Mouse (Mus musculus): Measurements from ENCODE around the gene Exoc6b. TPM values are rescaled to one million over a fixed set of nuclear protein-coding genes. Genes with fewer than 3 reads are reported as not detected.

The Exoc6b gene
- polyA plus RNA-seq, 1 experiment from 2014 or later, result 2.7 TPM

- Histone ChIP-seq H3K9ac (no peak overlapping the region), H3K36me3 (replicated peaks) (no peaks in the 10 kb centered on the region), H3K9me3 (replicated peaks) (no peaks in the 10 kb centered on the region), H3K27me3 (no peaks in the 10 kb centered on the region), H3K4me2 (no peak overlapping the region), H3K4me1 (replicated peaks) (no peaks in the 10 kb centered on the region), H3K27ac (replicated peaks) (no peak overlapping the region), H3K4me3 (replicated peaks) (no peak overlapping the region)
- ATAC-seq (ENCODE audit: insufficient read depth), result no peak
- 63% methylated on average over 5 of the region's 5 CpGs for WGBS (ENCODE audit: insufficient replicate concordance)
These were observed 193.4 kb downstream of the Exoc6b start for GRCm38 (mm10) chr6:84875869-84876268.

GRCm38 (mm10) chr6:84867114-84867513 lies 202.2 kb downstream of the Exoc6b start:
- Histone ChIP-seq H3K4me2 (no peak overlapping the region), H3K9me3 (replicated peaks) (no peaks in the 10 kb centered on the region), H3K4me3 (replicated peaks) (no peak overlapping the region), H3K27ac (replicated peaks) (no peak overlapping the region), H3K36me3 (replicated peaks) (no peaks in the 10 kb centered on the region), H3K9ac (no peak overlapping the region), H3K27me3 (no peaks in the 10 kb centered on the region), H3K4me1 (replicated peaks) (no peaks in the 10 kb centered on the region)
- 45% methylated on average over 4 of the region's 4 CpGs for WGBS (ENCODE audit: insufficient replicate concordance)
- no peak for ATAC-seq (ENCODE audit: insufficient read depth)

GRCm38 (mm10) chr6:84864625-84865024 lies 204.7 kb downstream of the Exoc6b start:
- no peaks in the 10 kb centered on the region for H3K36me3 ChIP-seq (replicated peaks)
- H3K27ac ChIP-seq (replicated peaks), result no peak overlapping the region
- no peak for ATAC-seq (ENCODE audit: insufficient read depth)
- no peaks in the 10 kb centered on the region for H3K4me1 ChIP-seq (replicated peaks)
- no peak overlapping the region for H3K9ac ChIP-seq
- no peaks in the 10 kb centered on the region for H3K9me3 ChIP-seq (replicated peaks)
- H3K4me3 ChIP-seq (replicated peaks), result no peak overlapping the region
- 47% methylated on average over 3 of the region's 3 CpGs for WGBS (ENCODE audit: insufficient replicate concordance)
- H3K27me3 ChIP-seq, result no peaks in the 10 kb centered on the region
- H3K4me2 ChIP-seq, result no peak overlapping the region

- 71% methylated on average over 1 of the region's 1 CpGs for WGBS (ENCODE audit: insufficient replicate concordance)
- Histone ChIP-seq H3K36me3 (replicated peaks) (no peaks in the 10 kb centered on the region), H3K27me3 (no peaks in the 10 kb centered on the region), H3K27ac (replicated peaks) (no peak overlapping the region), H3K4me3 (replicated peaks) (no peak overlapping the region), H3K4me2 (no peak overlapping the region), H3K9me3 (replicated peaks) (no peaks in the 10 kb centered on the region), H3K4me1 (replicated peaks) (no peaks in the 10 kb centered on the region), H3K9ac (no peak overlapping the region)
- no peak for ATAC-seq (ENCODE audit: insufficient read depth)
These were observed 205.4 kb downstream of the Exoc6b start for GRCm38 (mm10) chr6:84863816-84864375.

DNA sequence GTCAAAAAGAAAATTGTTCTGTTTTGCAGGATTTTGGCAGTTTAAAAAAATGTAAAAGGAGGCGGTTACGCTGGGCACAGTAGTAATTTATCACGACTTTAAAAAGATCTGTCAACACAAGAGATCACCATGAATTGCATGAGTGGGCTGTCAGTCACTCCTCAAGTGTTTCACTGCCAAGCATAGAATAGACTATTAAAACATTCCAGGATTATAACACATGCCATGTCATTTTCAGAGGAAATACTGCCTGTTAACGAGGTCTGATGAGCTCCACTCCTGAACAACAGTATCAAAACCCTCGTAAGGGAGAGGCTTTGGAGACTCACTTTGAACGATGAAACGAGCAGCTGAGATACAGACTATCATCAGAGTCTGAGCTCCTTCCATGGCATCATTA lies 223.6 kb downstream of the Exoc6b start:
- 68% methylated on average over 7 of the region's 7 CpGs for WGBS (ENCODE audit: insufficient replicate concordance)
- Histone ChIP-seq H3K4me2 (no peak overlapping the region), H3K4me3 (replicated peaks) (no peak overlapping the region)

GRCm38 (mm10) chr6:84841138-84841537 lies 228.2 kb downstream of the Exoc6b start:
- ATAC-seq (ENCODE audit: insufficient read depth), result peak; percentile 51
- no peaks in the 10 kb centered on the region for H3K27me3 ChIP-seq
- H3K9ac ChIP-seq, result no peak overlapping the region
- H3K36me3 ChIP-seq (replicated peaks), result no peaks in the 10 kb centered on the region
- no peaks in the 10 kb centered on the region for H3K4me1 ChIP-seq (replicated peaks)
- no peak overlapping the region for H3K4me3 ChIP-seq (replicated peaks)
- H3K4me2 ChIP-seq, result no peak overlapping the region
- H3K9me3 ChIP-seq (replicated peaks), result no peaks in the 10 kb centered on the region
- H3K27ac ChIP-seq (replicated peaks), result no peak overlapping the region

More for the DNA sequence above, 223.6 kb downstream of the Exoc6b start:
- H3K9me3 ChIP-seq (replicated peaks), result no peaks in the 10 kb centered on the region
- H3K9ac ChIP-seq, result no peak overlapping the region
- ATAC-seq (ENCODE audit: insufficient read depth), result no peak
- H3K36me3 ChIP-seq (replicated peaks), result no peaks in the 10 kb centered on the region
- no peaks in the 10 kb centered on the region for H3K27me3 ChIP-seq
- H3K4me1 ChIP-seq (replicated peaks), result no peaks in the 10 kb centered on the region
- no peak overlapping the region for H3K27ac ChIP-seq (replicated peaks)

GRCm38 (mm10) chr6:84807546-84807945 lies 261.8 kb downstream of the Exoc6b start:
- Histone ChIP-seq H3K4me2 (no peak overlapping the region), H3K27me3 (no peaks in the 10 kb centered on the region), H3K9me3 (replicated peaks) (no peaks in the 10 kb centered on the region), H3K4me3 (replicated peaks) (no peak overlapping the region), H3K27ac (replicated peaks) (no peak overlapping the region), H3K36me3 (replicated peaks) (no peaks in the 10 kb centered on the region), H3K4me1 (replicated peaks) (no peaks in the 10 kb centered on the region), H3K9ac (no peak overlapping the region)
- no peak for ATAC-seq (ENCODE audit: insufficient read depth)
- 66% methylated on average over 7 of the region's 7 CpGs for WGBS (ENCODE audit: insufficient replicate concordance)

- Histone ChIP-seq H3K4me2 (no peak overlapping the region), H3K4me1 (replicated peaks) (no peaks in the 10 kb centered on the region), H3K27ac (replicated peaks) (no peak overlapping the region), H3K27me3 (no peaks in the 10 kb centered on the region), H3K36me3 (replicated peaks) (no peaks in the 10 kb centered on the region), H3K9me3 (replicated peaks) (no peaks in the 10 kb centered on the region), H3K4me3 (replicated peaks) (no peak overlapping the region), H3K9ac (no peak overlapping the region)
- ATAC-seq (ENCODE audit: insufficient read depth), result no peak
- 37% methylated on average over 2 of the region's 2 CpGs for WGBS (ENCODE audit: insufficient replicate concordance)
These were observed 263.1 kb downstream of the Exoc6b start for GRCm38 (mm10) chr6:84806132-84806730.

- Histone ChIP-seq H3K36me3 (replicated peaks) (no peaks in the 10 kb centered on the region), H3K4me3 (replicated peaks) (no peak overlapping the region), H3K4me1 (replicated peaks) (no peaks in the 10 kb centered on the region), H3K9ac (no peak overlapping the region), H3K27me3 (no peaks in the 10 kb centered on the region), H3K4me2 (no peak overlapping the region), H3K9me3 (replicated peaks) (no peaks in the 10 kb centered on the region), H3K27ac (replicated peaks) (no peak overlapping the region)
- no peak for ATAC-seq (ENCODE audit: insufficient read depth)
- 63% methylated on average over 3 of the region's 3 CpGs for WGBS (ENCODE audit: insufficient replicate concordance)
These were observed 270.6 kb downstream of the Exoc6b start for GRCm38 (mm10) chr6:84798736-84799135.

GRCm38 (mm10) chr6:84783994-84784393 lies 285.3 kb downstream of the Exoc6b start:
- H3K4me2 ChIP-seq, result no peak overlapping the region
- H3K9me3 ChIP-seq (replicated peaks), result no peaks in the 10 kb centered on the region
- no peak overlapping the region for H3K27ac ChIP-seq (replicated peaks)
- no peak overlapping the region for H3K4me3 ChIP-seq (replicated peaks)
- 49% methylated on average over 2 of the region's 2 CpGs for WGBS (ENCODE audit: insufficient replicate concordance)
- H3K9ac ChIP-seq, result no peak overlapping the region
- ATAC-seq (ENCODE audit: insufficient read depth), result no peak
- no peaks in the 10 kb centered on the region for H3K4me1 ChIP-seq (replicated peaks)
- H3K27me3 ChIP-seq, result no peaks in the 10 kb centered on the region
- H3K36me3 ChIP-seq (replicated peaks), result no peaks in the 10 kb centered on the region

DNA sequence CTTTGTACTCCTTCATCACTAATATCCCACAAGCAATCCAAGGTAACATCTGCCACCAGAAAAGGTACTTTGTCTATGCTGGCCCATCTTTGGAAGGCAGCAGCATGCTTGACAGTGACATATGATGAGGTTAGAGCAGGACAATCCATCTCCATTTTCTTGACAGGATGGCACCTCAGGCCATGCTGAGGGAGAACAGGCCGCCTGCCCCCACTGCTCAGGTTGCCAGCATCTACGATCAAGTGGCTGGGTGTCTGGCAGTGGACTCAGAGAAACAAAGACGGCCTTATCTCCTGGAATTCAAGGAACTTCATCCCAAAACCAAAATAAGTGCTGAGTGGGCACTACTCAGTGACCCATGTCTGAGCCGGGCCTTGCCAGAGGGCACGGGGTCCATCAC lies 289.3 kb downstream of the Exoc6b start:
- no peaks in the 10 kb centered on the region for H3K36me3 ChIP-seq (replicated peaks)
- no peak overlapping the region for H3K9ac ChIP-seq
- H3K4me3 ChIP-seq (replicated peaks), result no peak overlapping the region
- no peak overlapping the region for H3K4me2 ChIP-seq
- H3K9me3 ChIP-seq (replicated peaks), result no peaks in the 10 kb centered on the region
- no peaks in the 10 kb centered on the region for H3K27me3 ChIP-seq
- ATAC-seq (ENCODE audit: insufficient read depth), result no peak
- no peaks in the 10 kb centered on the region for H3K4me1 ChIP-seq (replicated peaks)
- no peak overlapping the region for H3K27ac ChIP-seq (replicated peaks)
- 61% methylated on average over 5 of the region's 5 CpGs for WGBS (ENCODE audit: insufficient replicate concordance)

- H3K4me1 ChIP-seq (replicated peaks), result no peaks in the 10 kb centered on the region
- no peak overlapping the region for H3K4me3 ChIP-seq (replicated peaks)
- 41% methylated on average over 5 of the region's 5 CpGs for WGBS (ENCODE audit: insufficient replicate concordance)
- no peak overlapping the region for H3K9ac ChIP-seq
- H3K36me3 ChIP-seq (replicated peaks), result no peaks in the 10 kb centered on the region
- no peak overlapping the region for H3K27ac ChIP-seq (replicated peaks)
- H3K4me2 ChIP-seq, result no peak overlapping the region
- ATAC-seq (ENCODE audit: insufficient read depth), result no peak
- H3K9me3 ChIP-seq (replicated peaks), result no peaks in the 10 kb centered on the region
- no peaks in the 10 kb centered on the region for H3K27me3 ChIP-seq
These were observed 290.3 kb downstream of the Exoc6b start for GRCm38 (mm10) chr6:84778970-84779369.

Data from liver, embryonic 15.5 days (tissue).